ENCODE assay signal across 8 mouse cellular contexts in genomic region chr7:79148711-79149266, GRCm38 (mm10). TPM values are rescaled to one million over a fixed set of nuclear protein-coding genes. Genes with fewer than 3 reads are reported as not detected.
DNase-seq lines count a peak whose midpoint lies in the region; ATAC-seq and TF ChIP-seq lines count a peak whose summit lies in the region.

Gene Mfge8 (minus strand): TSS chr7:79149060.

- H3K4me3 ChIP-seq in CH12.LX (replicated peaks in 1 of 3; ENCODE audit: low read depth in 2 of 3, low read length in 2 of 3, poor library complexity in 1 of 3): peak within 1 kb of the TSS; percentile 58 to 90 (median 71)
- peak within 1 kb of the TSS; percentile 61 for H3K4me3 ChIP-seq in forebrain, embryonic 12.5 days (replicated peaks)
- H3K4me3 ChIP-seq in heart, embryonic 16.5 days (ENCODE audit: low read length): peak within 1 kb of the TSS; percentile 91
- H3K4me3 ChIP-seq in liver, embryonic 14.5 days (ENCODE audit: insufficient read depth in 1 of 2, low read depth in 2 of 2, low read length in 2 of 2): peak within 1 kb of the TSS; percentile 59 to 60
- H3K4me3 ChIP-seq in stomach, embryonic 15.5 days (replicated peaks): peak within 1 kb of the TSS; percentile 56

- peaks cover 0 to 14% of the 10 kb centered on the region in 2 experiments for H3K36me3 ChIP-seq in CH12.LX (replicated peaks in 1 of 2; ENCODE audit: control insufficient read depth in 1 of 2, insufficient read depth in 1 of 2, low read length in 1 of 2)
- H3K36me3 ChIP-seq in forebrain, embryonic 12.5 days (replicated peaks): 0 out of 2 replicates have a peak, but pooled peaks cover 3% of the 10 kb centered on the region
- 0 out of 2 replicates have a peak, but pooled peaks cover 5% of the 10 kb centered on the region for H3K36me3 ChIP-seq in heart, embryonic 16.5 days (ENCODE audit: control insufficient read depth, insufficient read depth)
- no peaks in the 10 kb centered on the region for H3K36me3 ChIP-seq in liver, embryonic 14.5 days (replicated peaks; ENCODE audit: control insufficient read depth, insufficient read depth, low read depth)
- H3K36me3 ChIP-seq in stomach, embryonic 15.5 days: peaks cover 1% of the 10 kb centered on the region; the same call in 1 of the 2 replicates

- H3K9ac ChIP-seq in CH12.LX (ENCODE audit: insufficient read depth, low read depth): peak within 1 kb of the TSS; percentile 33
- peak within 1 kb of the TSS; percentile 59 for H3K9ac ChIP-seq in forebrain, embryonic 12.5 days
- H3K9ac ChIP-seq in heart, embryonic 16.5 days (ENCODE audit: low read length): peak within 1 kb of the TSS; percentile 89
- no peak within 1 kb of the TSS for H3K9ac ChIP-seq in liver, embryonic 14.5 days (replicated peaks)
- H3K9ac ChIP-seq in stomach, embryonic 15.5 days: peak within 1 kb of the TSS; percentile 35; the same call in 1 of the 2 replicates

- peak within 1 kb of the TSS; percentile 92 for H3K4me2 ChIP-seq in CH12.LX (ENCODE audit: insufficient read depth, low read depth, poor library complexity, severe bottlenecking)
- peak within 1 kb of the TSS; percentile 89 for H3K4me2 ChIP-seq in forebrain, embryonic 12.5 days
- peak within 1 kb of the TSS; percentile 89 for H3K4me2 ChIP-seq in heart, embryonic 16.5 days (ENCODE audit: low read depth, low read length)
- H3K4me2 ChIP-seq in liver, embryonic 14.5 days (ENCODE audit: low read depth): peak within 1 kb of the TSS; percentile 74
- peak within 1 kb of the TSS; percentile 78 for H3K4me2 ChIP-seq in stomach, embryonic 15.5 days

- TF ChIP-seq RAD21 in CH12.LX (IDR thresholded peaks at IDR 0.05; ENCODE audit: low read depth, low read length): no peak

- peak; percentile 84 for DNase-seq in CH12.LX (ENCODE audit: extremely low read depth)
- DNase-seq in c-Kit-positive CD71-negative TER-119-negative erythroid progenitor cells, embryonic 14.5 days (ENCODE audit: low read depth): peak; percentile 75
- DNase-seq in kidney, postnatal 25 days: peak; percentile 92 to 94
- DNase-seq in liver, embryonic 14.5 days (ENCODE audit: low read depth in 3 of 3, low spot score in 3 of 3): peak; percentile 44 to 49 (median 45)
- DNase-seq in neural tube, embryonic 10.5 days (ENCODE audit: extremely low spot score, low spot score): peak; percentile 86

- H3K9me3 ChIP-seq in CH12.LX (replicated peaks; ENCODE audit: low read length): no peaks in the 10 kb centered on the region
- H3K9me3 ChIP-seq in forebrain, embryonic 12.5 days: no peaks in the 10 kb centered on the region
- no peaks in the 10 kb centered on the region for H3K9me3 ChIP-seq in heart, embryonic 16.5 days (replicated peaks; ENCODE audit: control insufficient read depth, low read length)
- H3K9me3 ChIP-seq in liver, embryonic 14.5 days (ENCODE audit: control insufficient read depth, low read length): no peaks in the 10 kb centered on the region
- no peaks in the 10 kb centered on the region for H3K9me3 ChIP-seq in stomach, embryonic 15.5 days

- TF ChIP-seq EP300 in CH12.LX (IDR thresholded peaks at IDR 0.05; ENCODE audit: low read length): no peak
- TF ChIP-seq EP300 in liver, embryonic 14.5 days (IDR thresholded peaks at IDR 0.05; ENCODE audit: low read depth): no peak

- H3K4me1 ChIP-seq in CH12.LX (ENCODE audit: control insufficient read depth in 1 of 2, insufficient read depth in 2 of 2): peaks cover 0 to 20% of the 10 kb centered on the region in 2 experiments; a peak in 2 of 4 replicates
- H3K4me1 ChIP-seq in forebrain, embryonic 12.5 days: peaks cover 30% of the 10 kb centered on the region
- H3K4me1 ChIP-seq in heart, embryonic 16.5 days (ENCODE audit: control insufficient read depth, insufficient read depth, low read length): peaks cover 20% of the 10 kb centered on the region
- peaks cover 0 to 5% of the 10 kb centered on the region in 2 experiments; a peak in 2 of 4 replicates for H3K4me1 ChIP-seq in liver, embryonic 14.5 days (replicated peaks; ENCODE audit: control insufficient read depth in 2 of 2, insufficient read depth in 2 of 2, low read length in 1 of 2)
- H3K4me1 ChIP-seq in stomach, embryonic 15.5 days: peaks cover 20% of the 10 kb centered on the region

- H3K79me2 ChIP-seq in CH12.LX (replicated peaks; ENCODE audit: control insufficient read depth, extremely low read depth, insufficient read depth, poor library complexity, severe bottlenecking): no peaks in the 10 kb centered on the region

- no peak within 1 kb of the TSS for H3K27ac ChIP-seq in CH12.LX (ENCODE audit: insufficient read depth, low read depth)
- H3K27ac ChIP-seq in forebrain, embryonic 12.5 days: no peak within 1 kb of the TSS
- H3K27ac ChIP-seq in heart, embryonic 16.5 days (ENCODE audit: low read length): peak within 1 kb of the TSS; percentile 93
- no peak within 1 kb of the TSS for H3K27ac ChIP-seq in liver, embryonic 14.5 days
- H3K27ac ChIP-seq in stomach, embryonic 15.5 days: peak within 1 kb of the TSS; percentile 23

- H3K27me3 ChIP-seq in CH12.LX (replicated peaks): peaks cover 10% of the 10 kb centered on the region
- no peaks in the 10 kb centered on the region for H3K27me3 ChIP-seq in forebrain, embryonic 12.5 days
- no peaks in the 10 kb centered on the region for H3K27me3 ChIP-seq in heart, embryonic 16.5 days (ENCODE audit: control insufficient read depth, insufficient read depth, low read length)
- H3K27me3 ChIP-seq in liver, embryonic 14.5 days (ENCODE audit: control insufficient read depth, insufficient read depth, low read length): no peaks in the 10 kb centered on the region
- no peaks in the 10 kb centered on the region for H3K27me3 ChIP-seq in stomach, embryonic 15.5 days (replicated peaks)

- dilution Hi-C loops in CH12.LX (cut with MboI; ENCODE audit: extremely low pct_ligation_motif_present, extremely low pct_unique_long_range_greater_than_20kb, low sequenced_read_pairs): no loop called here

- TF ChIP-seq CTCF in CH12.LX (conservative IDR thresholded peaks at IDR 0.05 in 1 of 2, IDR thresholded peaks at IDR 0.05 in 1 of 2; ENCODE audit: low read depth in 2 of 2, low read length in 2 of 2): no peak
- no peak for TF ChIP-seq CTCF in liver, embryonic 14.5 days (IDR thresholded peaks at IDR 0.05; ENCODE audit: low read depth)

- peak; percentile 67 for TF ChIP-seq POLR2A in CH12.LX (IDR thresholded peaks at IDR 0.05; ENCODE audit: low read depth, low read length)

- peak; percentile 95 for ATAC-seq in forebrain, embryonic 12.5 days (ENCODE audit: low FRiP score)
- peak; percentile 97 for ATAC-seq in heart, embryonic 16.5 days (replicated peaks; ENCODE audit: extremely low read depth, insufficient read depth, low FRiP score)
- peak; percentile 85 for ATAC-seq in liver, embryonic 14.5 days (ENCODE audit: insufficient read depth)
- peak; percentile 93 for ATAC-seq in stomach, embryonic 15.5 days (ENCODE audit: insufficient read depth, low FRiP score, low read depth)

- under 1% methylated on average over 39 of the region's 39 CpGs for WGBS in forebrain, embryonic 12.5 days
- WGBS in heart, embryonic 16.5 days: under 1% methylated on average over 39 of the region's 39 CpGs
- WGBS in liver, embryonic 14.5 days (ENCODE audit: insufficient replicate concordance): 1% methylated on average over 39 of the region's 39 CpGs
- under 1% methylated on average over 39 of the region's 39 CpGs for WGBS in stomach, embryonic 15.5 days

- in situ Hi-C loops in CH12.LX (cut with MboI; ENCODE audit: low pct_ligation_motif_present, low pct_unique_long_range_greater_than_20kb, low sequenced_read_pairs): no loop called here

TF ChIP-seq in CH12.LX, 34 proteins besides CTCF, POLR2A, EP300 and RAD21 (continues in another document):
- TF ChIP-seq USF1 (IDR thresholded peaks at IDR 0.05; ENCODE audit: low read depth, low read length) (no peak), GABPA (IDR thresholded peaks at IDR 0.05; ENCODE audit: insufficient replicate concordance, low read depth, low read length) (no peak), IRF4 (IDR thresholded peaks at IDR 0.05; ENCODE audit: low read depth, low read length) (0 out of 2 replicates have a peak, but pooled peaks have one; percentile 13), PAX5 (IDR thresholded peaks at IDR 0.05; ENCODE audit: low read length) (no peak), SMC3 (IDR thresholded peaks at IDR 0.05; ENCODE audit: low read depth, low read length) (no peak), MAZ (IDR thresholded peaks at IDR 0.05; ENCODE audit: low read depth, low read length) (no peak), TCF12 (IDR thresholded peaks at IDR 0.05; ENCODE audit: low read depth, low read length) (no peak), ELF1 (IDR thresholded peaks at IDR 0.05; ENCODE audit: low read depth, low read length) (peak; percentile 49; the same call in 1 of the 2 replicates), MEF2A (IDR thresholded peaks at IDR 0.05; ENCODE audit: borderline replicate concordance, low read depth, low read length) (0 out of 2 replicates have a peak, but pooled peaks have one; percentile 11), NELFE (IDR thresholded peaks at IDR 0.05; ENCODE audit: low read depth, low read length) (peak; percentile 63; the same call in 1 of the 2 replicates), RCOR1 (conservative IDR thresholded peaks at IDR 0.05; ENCODE audit: low read depth, low read length) (no peak), E2F4 (IDR thresholded peaks at IDR 0.05; ENCODE audit: insufficient replicate concordance, low read depth, low read length) (no peak), MYC (IDR thresholded peaks at IDR 0.05; ENCODE audit: low read depth, low read length) (no peak), BHLHE40 (IDR thresholded peaks at IDR 0.05; ENCODE audit: low read depth, low read length) (peak; percentile 25; the same call in 1 of the 2 replicates), ZC3H11A (IDR thresholded peaks at IDR 0.05; ENCODE audit: low read depth, low read length) (no peak), UBTF (IDR thresholded peaks at IDR 0.05; ENCODE audit: low read depth, low read length) (no peak), HCFC1 (IDR thresholded peaks at IDR 0.05; ENCODE audit: low read depth, low read length) (no peak), JUND (conservative IDR thresholded peaks at IDR 0.05; ENCODE audit: low read depth, low read length) (no peak), NRF1 (IDR thresholded peaks at IDR 0.05; ENCODE audit: low read depth, low read length) (0 out of 2 replicates have a peak, but pooled peaks have one; percentile 4), CHD1 (IDR thresholded peaks at IDR 0.05; ENCODE audit: low read depth, low read length) (no peak)

RNA-seq across cellular contexts. Expression of gene Mfge8, which starts in this region (rescaled TPM):
- total RNA-seq in CH12.LX (2012; rRNA removed): 16.5 and 24.5 TPM in 2 replicates
- 11.0 and 13.0 TPM in 2 replicates for total RNA-seq in CH12.LX (2014; rRNA removed)
- polyA plus RNA-seq in CH12.LX (2012; ENCODE audit: insufficient read length, low read depth): 12.4 and 13.2 TPM in 2 replicates
- polyA plus RNA-seq in forebrain, embryonic 12.5 days (2016; fragmentation: Nextera tagmentation; extraction: Ambion mirVana): 54.4 and 59.7 TPM in 2 replicates
- polyA plus RNA-seq in heart, embryonic 16.5 days (2015; fragmentation: Nextera tagmentation; extraction: Ambion mirVana): 239 and 283 TPM in 2 replicates
- polyA plus RNA-seq in liver, embryonic 14.5 days (2012; rRNA removed): 44.5 and 46.0 TPM in 2 replicates
- polyA plus RNA-seq in liver, embryonic 14.5 days (2014; fragmentation: Nextera tagmentation; extraction: Ambion mirVana): 55.3 and 64.5 TPM in 2 replicates
- 218 and 234 TPM in 2 replicates for polyA plus RNA-seq in stomach, embryonic 15.5 days (2015; fragmentation: Nextera tagmentation; extraction: Ambion mirVana)

Comparison
In these comparisons a context has a peak if more than half of its experiments do, and no peak if none do; other contexts are left out.
1. H3K27ac ChIP-seq: peak in heart, embryonic 16.5 days (single experiment) and stomach, embryonic 15.5 days (single experiment); none in CH12.LX (single experiment), forebrain, embryonic 12.5 days (single experiment) and liver, embryonic 14.5 days (single experiment).
2. Peak in every context shown above with its lines, with median percentiles within 50 percentile points of each other: DNase-seq, H3K4me2 ChIP-seq, H3K4me3 ChIP-seq and ATAC-seq.